Mouse (Mus musculus) liver, postnatal 0 days (tissue): ENCODE data around the gene Lmod2. TPM values are rescaled to one million over a fixed set of nuclear protein-coding genes. Genes with fewer than 3 reads are reported as not detected.

Experiments used
- ATAC-seq: fragments of 200-750 bp; cut with Nextera tagmentation; 2 replicates; pipeline ENCODE4 v1.8.0; 2017; ENCODE audit warnings: mild to moderate bottlenecking, moderate library complexity
- DNase-seq: peaks from one replicate; pipeline ENCODE4 v3.0.0-alpha.2; 2016
- H3K27ac ChIP-seq: fragments of 300-500 bp; sonication (generic); 2 replicates; pipeline ENCODE4 v1.5.1; 2014; ENCODE audit warnings: antibody characterized with exemption, moderate library complexity, mild to moderate bottlenecking, low read depth
- H3K27me3 ChIP-seq: fragments of 300-500 bp; sonication (generic); 2 replicates; pipeline ENCODE4 v1.6.1; 2014; ENCODE audit warnings: low read length, control low read depth, mixed read lengths; ENCODE audit not compliant: insufficient read depth
- H3K36me3 ChIP-seq: fragments of 300-500 bp; sonication (generic); replicated peaks from 2 replicates; pipeline ENCODE4 v1.6.1; 2014; ENCODE audit warnings: mild to moderate bottlenecking, control low read depth, low read length, moderate library complexity, mixed read lengths; ENCODE audit not compliant: insufficient read depth
- H3K4me1 ChIP-seq: fragments of 300-500 bp; sonication (generic); 2 replicates; pipeline ENCODE4 v1.6.1; 2014; ENCODE audit warnings: antibody characterized with exemption, mild to moderate bottlenecking, control low read depth; ENCODE audit not compliant: insufficient read depth
- H3K4me2 ChIP-seq: fragments of 300-500 bp; sonication (generic); 2 replicates; pipeline ENCODE4 v1.6.1; 2014; ENCODE audit warnings: low read depth, mild to moderate bottlenecking, low read length, moderate library complexity, mixed read lengths
- H3K4me3 ChIP-seq: fragments of 300-500 bp; sonication (generic); 2 replicates; pipeline ENCODE4 v1.5.1; 2014; ENCODE audit warnings: low read depth, low read length
- H3K9ac ChIP-seq: fragments of 300-500 bp; sonication (generic); replicated peaks from 2 replicates; pipeline ENCODE4 v1.6.1; 2014; ENCODE audit warnings: mild to moderate bottlenecking, moderate library complexity
- H3K9me3 ChIP-seq: fragments of 300-500 bp; sonication (generic); 2 replicates; pipeline ENCODE4 v1.6.1; 2016; ENCODE audit warnings: mild to moderate bottlenecking, control low read depth, low read length, mixed read lengths
- CTCF ChIP-seq: sonication (generic); IDR thresholded peaks from 2 replicates; pipeline ENCODE4 v1.5.1; 2016; ENCODE audit warnings: antibody characterized with exemption, low read depth
- EP300 ChIP-seq: IDR thresholded peaks from 2 replicates; pipeline ENCODE4 v1.6.1; 2016; ENCODE audit warnings: antibody characterized with exemption, low read depth, mild to moderate bottlenecking
- WGBS: fragments of 180-500 bp; shearing (Covaris S2); extraction: QIAGEN DNeasy Blood & Tissue Kit; methylation state at CpG from one replicate; pipeline ENCODE4 v1.1.7; 2014; ENCODE audit not compliant: insufficient replicate concordance; 5-methylcytosine and 5-hydroxymethylcytosine counted together
- polyA plus RNA-seq: library from polyadenylated mRNA; unstranded; fragments of >200 nt; fragmentation: Nextera tagmentation; extraction: Ambion mirVana; gene quantifications from 2 replicates; pipeline ENCODE4 v1.2.1, GENCODE M21; 2015

The Lmod2 gene
- polyA plus RNA-seq, 1 experiment from 2014 or later, result 0.05 TPM

- Histone ChIP-seq H3K4me2 (no peak overlapping the region), H3K27me3 (no peaks in the 10 kb centered on the region), H3K36me3 (no peaks in the 10 kb centered on the region; the same call in 1 of the 2 replicates), H3K4me1 (peaks cover 15% of the 10 kb centered on the region), H3K4me3 (no peak overlapping the region), H3K9me3 (no peaks in the 10 kb centered on the region), H3K9ac (no peak overlapping the region), H3K27ac (no peak overlapping the region)
- TF ChIP-seq EP300 (no peak), CTCF (no peak)
- DNase-seq (no peak), ATAC-seq (no peak)
- WGBS, result 82% methylated on average over 4 of the region's 4 CpGs
Observed at GRCm38 (mm10) chr6:24641286-24641685, 43.7 kb downstream of the Lmod2 start.

GRCm38 (mm10) chr6:24642161-24642560 lies 44.6 kb downstream of the Lmod2 start:
- no peak overlapping the region for H3K4me2 ChIP-seq
- H3K36me3 ChIP-seq, result no peaks in the 10 kb centered on the region; the same call in 1 of the 2 replicates
- peaks cover 15% of the 10 kb centered on the region for H3K4me1 ChIP-seq
- H3K27me3 ChIP-seq, result no peaks in the 10 kb centered on the region
- no peak overlapping the region for H3K4me3 ChIP-seq
- no peak for ATAC-seq
- H3K9ac ChIP-seq, result no peak overlapping the region
- TF ChIP-seq CTCF (no peak), EP300 (no peak)
- H3K27ac ChIP-seq, result no peak overlapping the region
- H3K9me3 ChIP-seq, result no peaks in the 10 kb centered on the region
- DNase-seq, result no peak
- 82% methylated on average over 2 of the region's 2 CpGs for WGBS

GRCm38 (mm10) chr6:24642960-24643359 lies 45.4 kb downstream of the Lmod2 start:
- no peak overlapping the region for H3K4me2 ChIP-seq
- no peaks in the 10 kb centered on the region for H3K9me3 ChIP-seq
- H3K9ac ChIP-seq, result no peak overlapping the region
- no peak overlapping the region for H3K27ac ChIP-seq
- TF ChIP-seq EP300, result no peak
- TF ChIP-seq CTCF, result no peak
- H3K4me1 ChIP-seq, result peaks cover 17% of the 10 kb centered on the region
- no peaks in the 10 kb centered on the region for H3K27me3 ChIP-seq
- H3K36me3 ChIP-seq, result no peaks in the 10 kb centered on the region; the same call in 1 of the 2 replicates
- DNase-seq (no peak), ATAC-seq (no peak)
- WGBS, result 76% methylated on average over 3 of the region's 3 CpGs
- no peak overlapping the region for H3K4me3 ChIP-seq

- no peak overlapping the region for H3K27ac ChIP-seq
Observed at GRCm38 (mm10) chr6:24645346-24646053, 47.9 kb downstream of the Lmod2 start.

GRCm38 (mm10) chr6:24647103-24647691 lies 49.6 kb downstream of the Lmod2 start:
- no peak overlapping the region for H3K4me2 ChIP-seq
- 55% methylated on average over 4 of the region's 4 CpGs for WGBS
- DNase-seq, result no peak
- H3K36me3 ChIP-seq, result no peaks in the 10 kb centered on the region; the same call in 1 of the 2 replicates
- no peak overlapping the region for H3K4me3 ChIP-seq
- H3K9me3 ChIP-seq, result no peaks in the 10 kb centered on the region
- ATAC-seq, result no peak
- no peak overlapping the region for H3K27ac ChIP-seq
- peaks cover 20% of the 10 kb centered on the region for H3K4me1 ChIP-seq
- H3K9ac ChIP-seq, result no peak overlapping the region
- H3K27me3 ChIP-seq, result no peaks in the 10 kb centered on the region
- TF ChIP-seq EP300 (no peak), CTCF (no peak)

More at GRCm38 (mm10) chr6:24645346-24646053, 47.9 kb downstream of the Lmod2 start:
- no peak overlapping the region for H3K9ac ChIP-seq
- TF ChIP-seq EP300, result no peak
- no peak for TF ChIP-seq CTCF
- no peak overlapping the region for H3K4me3 ChIP-seq
- no peak overlapping the region for H3K4me2 ChIP-seq
- DNase-seq (no peak), ATAC-seq (no peak)
- H3K27me3 ChIP-seq, result no peaks in the 10 kb centered on the region
- 68% methylated on average over 6 of the region's 6 CpGs for WGBS
- no peaks in the 10 kb centered on the region; the same call in 1 of the 2 replicates for H3K36me3 ChIP-seq
- H3K9me3 ChIP-seq, result no peaks in the 10 kb centered on the region
- H3K4me1 ChIP-seq, result peaks cover 26% of the 10 kb centered on the region

GRCm38 (mm10) chr6:24648403-24648802 lies 50.8 kb downstream of the Lmod2 start:
- H3K9ac ChIP-seq, result no peak overlapping the region
- no peaks in the 10 kb centered on the region for H3K27me3 ChIP-seq
- peaks cover 16% of the 10 kb centered on the region for H3K4me1 ChIP-seq
- no peak overlapping the region for H3K27ac ChIP-seq
- H3K4me2 ChIP-seq, result no peak overlapping the region
- no peak overlapping the region for H3K4me3 ChIP-seq
- H3K36me3 ChIP-seq, result no peaks in the 10 kb centered on the region; the same call in 1 of the 2 replicates
- no peaks in the 10 kb centered on the region for H3K9me3 ChIP-seq
- DNase-seq (no peak), ATAC-seq (no peak)
- TF ChIP-seq EP300 (no peak), CTCF (no peak)
- 56% methylated on average over 4 of the region's 4 CpGs for WGBS
